Mouse (Mus musculus): ENCODE data around the gene Pitx3. TPM values are rescaled to one million over a fixed set of nuclear protein-coding genes. Genes with fewer than 3 reads are reported as not detected.
"Not testable (repeated sequence)": the region's sequence is repeated elsewhere in the genome, so short reads cannot be mapped to it uniquely, and the experiment has no call there.

Gene Pitx3
- total RNA-seq, 2 experiments from 2014 or later: not detected

DNA sequence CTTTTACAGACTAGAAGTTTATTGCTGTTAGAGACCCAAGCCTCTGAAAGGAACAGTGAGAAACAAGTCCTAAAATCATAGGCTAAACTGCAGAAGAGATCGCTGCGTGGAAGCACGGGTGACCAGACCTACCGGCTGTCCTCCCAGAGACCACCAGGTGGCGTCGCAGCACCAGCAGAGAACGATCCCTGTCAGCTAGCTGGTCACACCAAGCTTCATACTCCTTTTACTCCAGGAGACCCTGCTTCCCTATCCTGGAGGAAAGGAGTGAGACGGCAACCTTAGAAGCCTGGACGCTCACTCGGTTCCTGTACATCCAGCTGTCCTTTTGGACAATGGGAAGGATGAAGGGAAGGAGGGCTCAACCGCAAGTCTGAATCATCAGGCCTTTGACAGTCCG, 12.8 kb downstream of the Pitx3 start:
- peak; percentile 92 to 93 for DNase-seq (ENCODE audit: low spot score in 2 of 2)

DNA sequence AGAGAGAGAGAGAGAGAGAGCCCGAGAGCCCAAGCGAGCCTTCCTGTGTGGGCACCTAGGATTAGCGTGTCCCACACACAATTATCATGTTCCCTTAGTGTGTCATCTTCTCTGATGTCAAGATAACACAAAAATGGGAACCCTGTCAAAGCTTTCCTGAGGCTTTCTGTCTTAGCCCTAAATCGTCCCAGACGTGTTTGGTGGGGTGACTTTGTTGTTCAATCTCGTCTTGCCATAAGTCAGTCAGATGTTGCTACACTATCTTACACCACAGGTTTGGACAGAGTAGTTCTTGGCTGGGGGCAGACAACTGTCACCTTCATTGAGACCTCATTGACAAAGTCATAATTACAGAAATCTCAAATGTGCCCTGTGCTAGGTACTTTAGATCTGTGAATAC, 15.5 kb downstream of the Pitx3 start:
- intact Hi-C loops (cut with DNase I): loop anchor here (5.0 kb wide), 1 partner anchor 45 kb away; no protein-coding TSS in a partner anchor
- DNase-seq (ENCODE audit: low spot score in 2 of 2): no peak

More for the DNA sequence above, 12.8 kb downstream of the Pitx3 start:
- intact Hi-C loops (cut with DNase I): loop anchor here (2.0 kb wide), 2 partner anchors 120 to 174 kb away; no protein-coding TSS in a partner anchor

DNA sequence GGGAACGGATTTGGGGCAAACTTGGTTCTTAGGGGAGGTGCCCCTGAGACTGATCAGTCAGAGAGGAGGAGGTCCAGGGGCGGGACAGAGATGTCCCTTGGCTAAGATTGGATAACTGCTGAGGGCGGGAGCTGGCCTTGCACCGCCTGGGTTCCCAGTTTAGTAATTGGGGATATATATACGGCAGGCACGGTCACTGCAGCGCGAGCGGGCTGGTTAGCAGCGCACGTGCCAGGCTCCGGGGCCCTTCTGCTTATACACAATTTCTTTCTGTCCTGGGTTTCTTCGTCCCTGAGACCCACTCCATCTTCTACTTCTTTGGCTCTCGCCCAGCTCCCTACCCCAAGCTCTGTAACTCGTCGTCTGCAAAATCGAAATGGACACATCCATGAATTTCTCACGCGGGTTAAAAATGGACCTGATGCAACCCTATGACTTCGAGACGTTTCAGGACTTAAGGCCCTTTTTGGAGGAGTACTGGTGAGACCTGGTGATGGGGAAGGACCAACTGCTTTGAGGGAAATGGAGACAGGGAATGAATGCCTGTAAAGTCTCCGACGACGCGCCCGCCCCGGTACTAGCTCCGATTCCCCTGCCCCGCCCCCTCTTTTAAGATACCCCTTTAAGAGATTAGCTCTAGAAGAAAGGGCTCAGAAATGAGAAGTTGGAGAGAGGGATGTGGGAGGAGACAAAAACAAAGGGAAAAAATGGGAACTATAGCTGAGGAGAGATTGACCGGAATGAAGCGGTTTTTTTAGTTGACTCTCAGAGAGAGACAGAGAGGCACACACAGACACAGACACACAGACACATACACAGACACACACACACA, 16.2 kb downstream of the Pitx3 start, which contains the start of gene Elovl3:
Gene Elovl3 (plus strand): TSS at position 204 of the 832 bp plus-strand sequence.
- intact Hi-C loops (cut with DNase I): loop anchor here (5.0 kb wide), 1 partner anchor 45 kb away; no protein-coding TSS in a partner anchor
- peak in 1 of 2 experiments; percentile 10 for DNase-seq (ENCODE audit: low spot score in 2 of 2)

DNA sequence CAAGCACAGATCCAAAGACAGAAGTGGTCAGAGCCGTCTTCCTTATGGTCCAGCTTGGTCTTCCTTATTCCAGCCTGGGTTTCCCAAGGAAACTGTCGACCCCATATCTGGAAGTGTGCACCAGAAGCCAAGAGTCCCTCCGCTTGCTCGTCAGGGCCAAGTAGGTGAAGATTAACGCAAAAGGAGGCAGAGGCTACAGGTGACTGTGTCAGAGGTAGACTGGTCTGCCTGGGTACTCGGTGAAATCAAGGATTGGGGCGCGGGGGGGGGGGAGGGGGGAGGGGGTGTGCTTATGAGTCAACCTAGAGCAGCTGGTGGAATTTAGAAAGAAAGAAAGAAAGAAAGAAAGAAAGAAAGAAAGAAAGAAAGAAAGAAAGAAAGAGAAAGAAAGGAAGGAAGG, 16.8 kb downstream of the Pitx3 start:
- no peak for DNase-seq (ENCODE audit: low spot score in 2 of 2)
- intact Hi-C loops (cut with DNase I): loop anchor here (5.0 kb wide), 1 partner anchor 44 kb away; no protein-coding TSS in a partner anchor

DNA sequence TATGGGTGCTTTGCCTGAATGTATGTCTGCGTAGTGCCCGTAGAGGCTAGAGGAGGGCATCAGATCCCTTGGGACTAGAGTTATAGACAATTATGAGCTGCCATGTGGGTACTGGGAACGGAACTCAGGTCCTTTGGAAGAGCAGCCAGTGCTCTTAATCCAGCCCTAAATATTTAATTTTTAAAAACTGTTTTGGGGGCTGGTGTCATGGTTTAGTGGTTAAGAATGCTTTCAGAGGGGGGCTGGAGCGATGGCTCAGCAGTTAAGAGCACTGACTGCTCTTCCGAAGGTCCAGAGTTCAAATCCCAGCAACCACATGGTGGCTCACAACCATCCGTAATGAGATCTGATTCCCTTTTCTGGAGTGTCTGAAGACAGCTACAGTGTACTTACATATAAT, 18.4 kb downstream of the Pitx3 start:
- not testable (repeated sequence) for DNase-seq (ENCODE audit: low spot score in 2 of 2)
- intact Hi-C loops (cut with DNase I): loop anchor here (5.0 kb wide), 1 partner anchor 42 kb away; no protein-coding TSS in a partner anchor

DNA sequence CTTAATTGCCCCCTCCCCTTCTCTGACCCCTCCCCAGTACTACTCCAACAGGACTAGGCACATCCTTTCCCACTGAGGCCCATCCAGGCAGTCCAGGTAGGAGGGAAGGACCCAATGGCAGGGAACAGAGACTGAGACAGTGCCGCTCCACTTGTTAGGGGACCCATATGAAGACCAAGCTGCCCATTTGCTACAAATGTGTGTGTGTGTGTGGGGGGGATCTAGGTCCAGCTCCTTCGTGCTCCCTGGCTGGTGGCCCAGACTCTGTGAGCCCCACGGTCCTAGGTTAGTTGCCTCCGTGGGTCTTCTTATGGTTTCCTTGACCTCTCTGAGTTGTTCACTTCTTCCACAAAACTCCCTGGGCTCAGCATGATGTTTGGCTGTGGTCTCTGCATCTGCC, 21.8 kb downstream of the Pitx3 start:
- intact Hi-C loops (cut with DNase I): no loop called here
- no peak for DNase-seq (ENCODE audit: low spot score in 2 of 2)

DNA sequence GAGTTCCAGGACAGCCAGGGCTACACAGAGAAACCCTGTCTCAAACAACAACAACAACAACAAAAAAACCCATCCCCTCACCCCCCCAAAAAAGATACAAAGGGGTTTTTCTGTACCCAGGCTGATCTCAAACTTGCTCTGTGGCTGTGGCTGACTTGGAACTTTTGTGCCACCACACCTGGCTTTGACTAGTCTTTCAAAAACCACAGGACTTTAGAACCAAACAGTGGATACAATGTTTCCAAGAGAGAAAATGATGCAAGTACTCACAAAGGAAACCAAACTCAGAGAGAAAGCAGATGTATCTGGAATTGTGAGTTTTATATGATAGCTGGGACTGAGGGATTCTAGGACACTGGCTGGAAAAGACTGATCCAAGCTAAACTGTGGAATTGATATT, 23.5 kb downstream of the Pitx3 start:
- intact Hi-C loops (cut with DNase I): no loop called here
- DNase-seq (ENCODE audit: low spot score in 2 of 2): no peak

DNA sequence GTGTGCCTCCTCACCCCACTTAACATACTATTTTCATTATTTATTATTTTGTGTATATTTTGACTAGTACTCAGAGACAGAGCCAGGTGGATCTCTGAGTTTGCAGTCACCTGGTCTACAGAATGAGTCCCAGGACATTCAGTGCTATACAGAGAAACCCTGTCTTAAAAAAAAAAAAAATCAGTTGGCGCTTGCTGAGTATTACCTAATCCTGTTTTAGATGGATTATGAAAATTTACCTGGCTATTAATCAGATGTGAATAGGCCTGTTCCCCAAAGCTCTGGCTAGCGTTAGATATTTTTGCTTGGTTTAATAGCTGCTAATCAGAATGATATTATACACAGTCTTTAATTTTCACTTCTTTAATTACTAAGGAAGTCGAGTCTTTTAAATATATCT, 24.2 kb downstream of the Pitx3 start:
- no peak for DNase-seq (ENCODE audit: low spot score in 2 of 2)
- intact Hi-C loops (cut with DNase I): no loop called here

DNA sequence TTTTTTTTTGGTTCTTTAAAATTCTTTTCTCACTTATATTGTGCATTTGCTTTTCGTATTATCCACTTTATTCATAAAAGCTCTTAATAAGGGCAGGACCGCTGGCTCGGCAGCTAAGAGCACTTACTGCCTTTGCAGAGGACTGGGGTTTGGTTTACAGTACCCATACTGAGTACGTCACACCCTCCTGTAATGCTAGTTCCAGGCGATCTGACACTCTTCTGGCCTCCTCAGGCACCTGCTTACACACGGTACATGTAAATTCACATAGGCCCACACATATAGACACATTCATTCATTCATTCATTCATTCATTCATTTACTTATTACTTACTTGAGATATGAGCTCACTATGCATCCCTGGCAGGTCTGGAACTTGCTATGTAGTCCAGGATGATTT, 27.3 kb downstream of the Pitx3 start:
- no peak for DNase-seq (ENCODE audit: low spot score in 2 of 2)
- intact Hi-C loops (cut with DNase I): no loop called here

DNA sequence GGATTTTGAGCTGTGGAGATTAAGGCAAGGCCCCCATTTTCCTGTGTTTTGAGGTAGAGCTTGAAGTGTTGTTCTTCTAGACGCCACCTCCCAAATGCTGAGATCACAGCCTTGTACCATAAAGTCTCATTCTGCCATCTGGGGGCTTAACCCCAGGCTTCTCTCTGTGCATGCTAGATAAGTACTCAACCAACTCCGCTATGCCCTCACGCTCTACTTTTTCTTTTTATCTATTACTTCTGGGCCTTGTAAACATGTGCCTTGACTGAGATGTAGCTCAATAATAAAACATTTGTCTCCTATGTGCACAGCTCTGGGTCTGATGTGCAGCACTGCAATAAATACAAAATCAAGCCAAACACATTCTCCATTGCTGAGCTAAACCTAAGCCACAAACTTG, 28.7 kb downstream of the Pitx3 start:
- intact Hi-C loops (cut with DNase I): no loop called here

DNA sequence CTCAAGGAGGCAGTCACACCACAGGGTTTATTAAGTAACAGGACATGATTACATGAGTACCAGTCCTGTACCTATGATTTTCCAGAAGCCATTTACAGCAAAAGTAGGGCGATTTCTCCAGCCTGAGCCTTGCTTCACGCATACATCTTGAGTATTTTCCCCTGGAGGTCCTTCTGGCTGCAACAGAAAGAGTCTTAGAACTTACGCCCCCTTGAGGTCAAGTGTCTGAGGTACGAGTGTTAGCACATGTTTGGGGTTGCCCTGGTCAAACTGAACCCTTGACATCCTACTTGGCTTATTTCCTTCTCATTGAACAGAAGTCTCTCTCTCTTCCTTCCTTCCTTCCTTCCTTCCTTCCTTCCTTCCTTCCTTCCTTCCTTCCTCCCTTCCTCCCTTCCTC, 33.5 kb downstream of the Pitx3 start:
- intact Hi-C loops (cut with DNase I): no loop called here
- DNase-seq (ENCODE audit: low spot score in 2 of 2): no peak

More for the DNA sequence above, 28.7 kb downstream of the Pitx3 start:
- DNase-seq (ENCODE audit: low spot score in 2 of 2): no peak

DNA sequence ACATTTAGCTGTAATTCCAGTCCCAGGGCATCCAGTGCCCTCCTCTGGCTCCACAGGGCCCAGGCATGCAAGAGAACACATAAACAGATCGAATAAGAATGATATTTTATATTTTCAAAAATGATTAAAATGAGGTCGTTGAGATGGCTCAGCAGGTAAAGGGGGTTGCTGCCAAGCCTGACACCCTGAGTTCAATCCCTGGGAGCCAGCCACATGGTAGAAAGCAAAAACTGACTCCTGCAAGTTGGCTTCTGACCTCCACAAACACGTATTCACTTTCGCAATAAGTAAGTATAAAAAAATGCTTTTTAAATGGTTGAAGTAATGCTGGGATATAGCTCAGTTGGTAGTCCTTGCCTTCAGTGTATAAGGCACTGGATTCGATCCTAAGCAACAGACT, 37.3 kb downstream of the Pitx3 start:
- intact Hi-C loops (cut with DNase I): no loop called here
- DNase-seq (ENCODE audit: low spot score in 2 of 2): no peak

DNA sequence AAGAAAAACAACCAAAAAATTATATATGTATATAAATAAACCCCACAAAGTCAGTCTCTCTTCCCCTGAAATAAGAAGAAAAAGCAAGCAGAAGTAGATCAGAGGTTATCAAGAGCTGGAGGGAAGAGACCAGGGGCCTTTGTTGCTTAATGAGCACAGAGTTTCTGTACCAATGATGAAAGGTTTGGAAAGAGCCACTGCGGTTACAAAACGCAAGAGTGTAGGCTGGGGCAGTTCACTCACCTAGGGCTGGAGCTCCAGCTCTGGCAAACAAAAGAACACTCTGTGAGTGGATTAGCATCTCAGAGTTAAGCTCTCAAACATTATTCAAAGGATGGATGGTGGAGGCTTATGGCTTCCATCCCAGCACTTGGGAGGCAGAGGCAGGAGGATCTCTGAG, 37.9 kb downstream of the Pitx3 start:
- no peak for DNase-seq (ENCODE audit: low spot score in 2 of 2)
- intact Hi-C loops (cut with DNase I): no loop called here

DNA sequence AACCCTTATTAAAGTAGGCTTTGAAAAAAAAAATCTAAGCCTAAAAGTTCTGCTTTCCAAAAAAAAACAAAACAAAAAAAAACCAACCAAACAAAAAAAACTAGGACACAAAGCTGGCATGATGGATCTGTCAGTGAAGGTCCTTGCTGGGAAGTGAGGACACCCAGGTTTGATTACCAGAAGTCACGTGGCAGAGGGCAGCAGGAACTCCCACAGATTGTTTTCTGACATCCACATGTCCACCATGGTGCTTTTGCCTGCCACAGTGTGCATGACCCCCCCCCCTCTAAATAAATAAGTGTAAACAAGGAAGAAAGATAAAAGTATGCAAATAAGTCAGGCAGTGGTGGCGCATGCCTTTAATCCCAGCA, 44.0 kb downstream of the Pitx3 start:
- intact Hi-C loops (cut with DNase I): no loop called here

DNA sequence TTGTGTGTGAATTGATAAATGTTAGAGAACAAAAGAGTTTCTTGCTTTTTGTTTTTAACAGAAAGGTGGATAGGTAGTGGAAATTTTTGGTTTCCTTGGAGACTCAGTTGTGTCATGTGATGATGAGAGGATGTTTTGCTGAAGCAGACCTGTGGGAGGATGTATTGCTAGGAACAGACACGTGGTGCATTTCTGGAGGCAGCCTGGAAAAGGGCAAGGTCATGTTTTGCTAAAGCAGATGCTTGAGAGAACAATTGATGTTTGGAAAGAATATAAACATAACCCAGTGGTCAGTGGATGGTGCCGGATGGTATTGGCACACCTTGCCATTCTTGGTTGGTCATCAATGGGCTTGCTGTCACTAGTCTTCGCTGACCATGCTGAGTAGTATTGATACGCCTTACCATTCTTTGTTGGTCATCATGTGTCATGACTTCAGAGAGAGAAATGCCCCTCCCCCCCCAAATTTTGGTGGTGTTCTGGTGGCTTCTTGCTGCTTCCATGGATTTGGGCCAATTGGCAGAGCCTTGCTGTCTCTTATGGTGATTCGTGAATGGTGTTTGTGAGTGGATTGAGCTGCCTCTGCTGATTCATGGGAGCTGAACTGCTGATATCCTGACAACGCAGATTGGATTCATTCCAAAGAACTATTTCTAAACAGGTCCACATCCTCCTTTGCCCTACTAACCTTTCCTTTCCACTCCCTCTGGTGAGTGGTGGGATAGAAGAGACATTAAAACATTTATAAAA, 44.5 kb downstream of the Pitx3 start:
- intact Hi-C loops (cut with DNase I): no loop called here
- DNase-seq (ENCODE audit: low spot score in 2 of 2): no peak

More for the DNA sequence above, 44.0 kb downstream of the Pitx3 start:
- DNase-seq (ENCODE audit: low spot score in 2 of 2): no peak

DNA sequence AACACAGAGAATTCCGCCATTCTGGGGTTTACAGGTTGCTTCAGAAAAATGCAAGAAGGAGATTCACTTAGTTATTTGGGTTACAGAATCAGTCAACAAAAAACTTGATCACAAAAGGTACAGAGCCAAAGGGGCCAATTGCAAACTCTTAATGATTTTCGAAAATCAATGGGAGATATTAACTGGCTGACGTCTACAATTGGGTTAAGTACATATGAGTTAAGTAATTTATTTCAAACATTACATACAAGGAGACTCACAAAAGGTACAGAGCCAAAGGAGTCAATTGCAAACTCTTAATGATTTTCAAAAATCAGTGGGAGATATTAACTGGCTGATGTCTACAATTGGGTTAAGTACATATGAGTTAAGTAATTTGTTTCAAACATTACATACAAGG, 48.6 kb downstream of the Pitx3 start:
- intact Hi-C loops (cut with DNase I): no loop called here
- no peak for DNase-seq (ENCODE audit: low spot score in 2 of 2)

DNA sequence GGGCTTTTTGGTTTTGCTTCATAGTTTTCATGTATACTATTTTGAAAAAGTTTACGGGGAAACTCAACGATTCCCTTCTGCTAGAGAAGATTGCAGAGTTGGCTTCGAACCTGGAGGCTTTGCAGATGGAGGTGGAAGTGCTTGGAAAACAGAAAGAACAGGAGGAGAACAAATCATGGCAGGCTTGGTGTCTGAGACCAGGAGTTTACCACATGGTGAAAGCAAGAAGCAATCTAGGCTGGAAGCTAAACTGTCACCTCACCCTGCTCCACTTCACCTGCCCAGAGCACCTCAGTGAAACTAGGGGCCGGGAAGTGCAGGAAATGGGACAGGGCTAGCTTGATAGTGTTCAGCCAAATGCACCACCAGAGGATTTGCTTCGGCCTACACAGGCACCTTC, 51.7 kb downstream of the Pitx3 start:
- no peak for DNase-seq (ENCODE audit: low spot score in 2 of 2)
- intact Hi-C loops (cut with DNase I): no loop called here

DNA sequence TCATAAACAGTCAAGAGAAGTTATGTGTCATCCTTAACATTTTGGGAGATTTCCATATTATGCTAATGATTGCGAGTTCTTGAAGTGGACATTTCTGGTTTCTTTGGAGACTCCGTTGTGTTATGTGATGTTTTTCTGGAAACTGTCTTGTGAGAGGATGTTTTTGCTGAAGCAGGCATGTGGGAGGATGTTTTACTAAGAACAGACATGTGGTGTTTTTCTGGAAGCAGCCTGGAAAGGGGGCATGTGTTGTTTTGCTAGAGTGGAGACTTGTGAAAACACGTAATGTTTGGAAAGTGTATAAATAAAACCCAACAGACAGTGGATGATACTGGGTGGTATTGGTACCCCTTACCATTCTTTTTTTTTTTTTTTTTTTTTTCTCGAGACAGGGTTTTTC, 52.8 kb downstream of the Pitx3 start:
- DNase-seq (ENCODE audit: low spot score in 2 of 2): peak; percentile 25 to 80
- intact Hi-C loops (cut with DNase I): no loop called here

DNA sequence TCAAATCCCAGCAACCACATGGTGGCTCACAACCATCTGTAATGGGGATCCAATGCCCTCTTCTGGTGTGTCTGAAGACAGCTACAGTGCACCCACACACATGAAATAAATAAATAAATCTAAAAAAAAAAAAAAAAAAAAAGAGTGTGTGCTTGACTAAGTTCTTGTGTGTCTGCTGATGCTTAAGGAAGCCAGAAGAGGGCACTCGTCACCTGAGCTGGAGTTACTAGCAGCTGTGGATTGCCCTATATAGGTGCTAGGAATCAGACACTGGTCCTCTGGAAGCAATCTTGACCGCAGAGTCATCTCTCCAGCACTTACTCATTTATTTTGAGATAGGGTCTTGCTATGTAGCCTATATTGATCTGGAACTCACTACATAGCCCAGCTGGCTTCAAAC, 54.0 kb downstream of the Pitx3 start:
- DNase-seq (ENCODE audit: low spot score in 2 of 2): no peak
- intact Hi-C loops (cut with DNase I): no loop called here

DNA sequence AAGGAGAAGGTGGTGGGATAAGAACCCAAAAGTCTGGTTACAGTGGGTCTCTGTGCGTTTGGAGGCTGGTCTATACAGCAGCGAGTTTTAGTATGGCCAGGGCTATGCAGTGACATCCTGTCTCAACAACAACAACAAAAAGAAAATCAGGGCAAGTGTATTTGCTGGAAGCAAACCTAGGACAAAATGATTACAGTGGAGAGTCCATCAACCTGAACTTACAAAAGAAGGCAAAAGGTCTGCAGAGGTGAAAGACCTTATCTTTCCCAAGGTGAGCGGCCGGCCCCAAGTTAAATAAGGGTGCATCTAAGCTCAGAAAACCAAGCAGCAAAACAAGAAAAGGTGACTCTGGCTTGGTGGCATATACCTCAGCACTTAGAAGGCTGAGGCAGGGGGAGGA, 56.5 kb downstream of the Pitx3 start:
- intact Hi-C loops (cut with DNase I): no loop called here
- no peak for DNase-seq (ENCODE audit: low spot score in 2 of 2)

DNA sequence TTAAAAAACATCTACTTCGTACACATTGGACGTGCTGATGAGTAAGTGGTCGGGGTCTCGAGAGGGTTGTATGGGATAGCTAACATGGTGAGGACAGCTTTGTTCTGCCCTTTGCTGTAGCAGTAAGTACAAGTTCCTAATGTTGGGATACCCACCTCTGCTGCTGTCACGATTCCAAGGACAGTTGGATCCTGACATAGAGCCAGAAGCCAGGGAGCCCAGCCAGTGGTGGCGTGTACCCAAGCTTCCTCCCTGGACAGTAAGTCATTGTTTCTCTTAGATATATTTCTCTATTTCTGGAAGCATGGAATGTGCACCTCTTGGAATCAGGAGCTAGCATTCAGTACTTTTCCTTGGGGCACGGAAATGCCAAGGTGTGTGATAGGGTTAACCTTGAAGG, 60.3 kb downstream of the Pitx3 start:
- intact Hi-C loops (cut with DNase I): loop anchor here (5.0 kb wide), 2 partner anchors 44 to 189 kb away; partner anchors contain the start of gene Elovl3
- DNase-seq (ENCODE audit: low spot score in 2 of 2): no peak
